Mouse (Mus musculus): ENCODE results near the gene Olfr1555-ps1. TPM values are rescaled to one million over a fixed set of nuclear protein-coding genes. Genes with fewer than 3 reads are reported as not detected.
"Not testable (repeated sequence)": the region's sequence is repeated elsewhere in the genome, so short reads cannot be mapped to it uniquely, and the experiment has no call there.

The Olfr1555-ps1 gene
- not detected in 2 replicates for polyA plus RNA-seq (2014; fragmentation: Nextera tagmentation; extraction: Ambion mirVana)

DNA sequence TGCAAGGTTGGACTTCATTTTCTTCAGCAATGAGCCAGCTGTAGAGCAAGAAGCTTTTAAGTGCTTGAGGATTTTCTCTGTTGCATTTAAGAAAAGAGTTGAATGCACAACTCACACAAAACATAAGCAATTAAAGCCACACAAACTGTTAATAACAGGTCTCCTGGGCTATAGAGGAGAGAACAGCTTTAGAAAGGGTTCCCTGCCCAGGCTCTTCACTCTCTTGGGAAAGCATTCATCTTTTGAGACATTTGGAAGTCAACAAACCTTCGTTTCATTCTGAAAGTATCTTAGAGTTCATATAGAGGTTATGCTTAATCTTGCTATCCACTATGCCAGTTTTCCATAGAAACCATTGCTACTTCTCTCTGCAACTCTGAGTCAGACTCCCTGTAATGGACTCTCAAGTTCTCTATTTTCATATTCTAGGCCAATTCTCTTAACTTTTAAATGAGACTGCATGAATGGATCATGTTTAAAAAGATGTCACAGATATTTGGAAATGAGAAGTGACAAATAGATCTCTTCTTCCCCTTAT, at the start of gene Olfr1555-ps1:
TSS of gene Olfr1555-ps1 (minus strand) at position 51 of the 538 bp plus-strand sequence.
- not testable (repeated sequence) for H3K27ac ChIP-seq (ENCODE audit: low read depth); H3K4me3 ChIP-seq (ENCODE audit: low read depth, low read length); H3K9me3 ChIP-seq (ENCODE audit: low read depth, low read length); DNase-seq; H3K4me1 ChIP-seq (ENCODE audit: insufficient read depth); H3K36me3 ChIP-seq (ENCODE audit: insufficient read depth); H3K27me3 ChIP-seq (ENCODE audit: insufficient read depth, low read length); ATAC-seq (ENCODE audit: insufficient read depth); H3K9ac ChIP-seq; H3K4me2 ChIP-seq
- WGBS, result 7% methylated on average over 1 of the region's 1 CpGs

DNA sequence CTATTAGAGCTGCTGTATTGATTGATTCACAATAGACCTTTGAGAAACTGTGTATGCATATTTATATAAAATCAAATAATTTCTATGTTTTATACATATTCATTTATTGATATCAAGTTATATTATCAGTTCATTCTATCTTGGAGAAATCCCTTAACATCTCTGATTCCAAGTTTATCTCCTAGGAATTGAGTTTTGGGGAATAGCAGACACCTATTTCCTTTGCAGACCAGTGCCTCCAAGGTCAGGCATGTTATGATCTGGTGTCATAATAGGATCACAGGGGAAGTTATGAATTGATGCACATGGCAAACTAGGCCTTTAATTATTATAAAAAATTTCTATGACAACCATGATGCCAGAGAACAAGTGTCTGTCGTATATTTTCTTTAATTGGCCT, 30.4 kb upstream of the Olfr1555-ps1 start, which contains the start of gene Olfr1431:
TSS of gene Olfr1431 (plus strand) at position 301 of the 400 bp plus-strand sequence.
- no peak within 1 kb of the TSS for H3K9ac ChIP-seq
- H3K9me3 ChIP-seq (ENCODE audit: low read depth, low read length), result no peaks in the 10 kb centered on the region
- DNase-seq (no peak), ATAC-seq (ENCODE audit: insufficient read depth) (no peak)
- no peaks in the 10 kb centered on the region for H3K27me3 ChIP-seq (ENCODE audit: insufficient read depth, low read length)
- H3K4me1 ChIP-seq (ENCODE audit: insufficient read depth), result no peaks in the 10 kb centered on the region
- no peak within 1 kb of the TSS for H3K27ac ChIP-seq (ENCODE audit: low read depth)
- no peak within 1 kb of the TSS for H3K4me3 ChIP-seq (ENCODE audit: low read depth, low read length)
- H3K36me3 ChIP-seq (ENCODE audit: insufficient read depth), result no peaks in the 10 kb centered on the region
- WGBS, result 62% methylated on average over 1 of the region's 1 CpGs
- TF ChIP-seq CTCF (IDR thresholded peaks at IDR 0.05; ENCODE audit: low read depth), result no peak
- H3K4me2 ChIP-seq, result no peak within 1 kb of the TSS

DNA sequence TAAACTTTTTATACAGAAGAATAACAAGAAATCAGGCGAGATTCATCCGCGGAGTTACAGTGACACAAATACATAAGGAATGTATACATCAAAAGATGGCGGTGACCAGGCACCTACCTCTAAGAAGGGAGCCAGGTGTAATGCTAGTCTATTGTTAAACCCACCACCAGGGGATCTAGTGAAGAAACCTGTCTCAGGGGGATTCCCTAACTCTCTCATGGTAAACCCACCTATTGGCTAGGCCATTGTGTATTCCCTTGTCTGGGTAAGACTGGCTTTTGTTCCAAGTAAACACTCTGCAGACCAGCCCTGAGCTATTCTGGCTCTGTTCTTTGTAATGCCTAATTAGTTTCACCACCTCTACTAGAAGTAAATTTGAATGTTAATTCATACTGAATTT, 29.2 kb upstream of the Olfr1555-ps1 start:
- ATAC-seq (ENCODE audit: insufficient read depth); H3K4me1 ChIP-seq (ENCODE audit: insufficient read depth); H3K27ac ChIP-seq (ENCODE audit: low read depth); H3K27me3 ChIP-seq (ENCODE audit: insufficient read depth, low read length); H3K4me3 ChIP-seq (ENCODE audit: low read depth, low read length); DNase-seq; H3K36me3 ChIP-seq (ENCODE audit: insufficient read depth); H3K9me3 ChIP-seq (ENCODE audit: low read depth, low read length); H3K4me2 ChIP-seq; H3K9ac ChIP-seq: not testable (repeated sequence)
- WGBS, result 84% methylated on average over 4 of the region's 4 CpGs

- not testable (repeated sequence) for H3K9me3 ChIP-seq (ENCODE audit: low read depth, low read length); H3K27ac ChIP-seq (ENCODE audit: low read depth); DNase-seq; ATAC-seq (ENCODE audit: insufficient read depth); H3K27me3 ChIP-seq (ENCODE audit: insufficient read depth, low read length); H3K4me1 ChIP-seq (ENCODE audit: insufficient read depth); H3K4me2 ChIP-seq; H3K36me3 ChIP-seq (ENCODE audit: insufficient read depth); H3K9ac ChIP-seq; H3K4me3 ChIP-seq (ENCODE audit: low read depth, low read length)
- 73% methylated on average over 5 of the region's 5 CpGs for WGBS
These were observed 5.5 kb upstream of the Olfr1555-ps1 start for GRCm38 (mm10) chr19:12175431-12175830.

DNA sequence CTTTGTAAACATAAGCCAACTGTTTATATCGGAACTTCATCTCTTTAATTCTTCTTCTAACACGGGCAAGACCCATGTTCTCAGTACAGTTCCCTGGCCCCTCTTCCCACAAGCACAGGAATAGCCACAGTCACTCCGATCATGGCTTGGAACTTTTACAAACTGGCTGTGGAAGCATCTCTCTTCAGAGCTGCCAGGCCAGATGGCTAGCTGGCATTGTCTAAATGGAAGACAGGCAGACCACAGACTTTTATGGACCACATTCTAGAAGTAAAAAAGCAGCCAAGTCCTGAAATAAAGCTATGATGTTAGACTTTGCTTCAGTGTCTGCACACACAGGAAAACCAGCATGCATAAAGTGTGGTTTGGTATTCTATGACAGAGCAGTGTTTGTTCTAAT, 24.5 kb downstream of the Olfr1555-ps1 start:
- H3K9ac ChIP-seq, result no peak overlapping the region
- no peak for DNase-seq
- WGBS, result 83% methylated on average over 3 of the region's 3 CpGs
- H3K36me3 ChIP-seq (ENCODE audit: insufficient read depth), result no peaks in the 10 kb centered on the region
- H3K27ac ChIP-seq (ENCODE audit: low read depth), result no peak overlapping the region
- ATAC-seq (ENCODE audit: insufficient read depth), result no peak
- no peak overlapping the region for H3K4me2 ChIP-seq
- no peaks in the 10 kb centered on the region for H3K4me1 ChIP-seq (ENCODE audit: insufficient read depth)
- TF ChIP-seq CTCF (IDR thresholded peaks at IDR 0.05; ENCODE audit: low read depth), result no peak
- H3K27me3 ChIP-seq (ENCODE audit: insufficient read depth, low read length), result no peaks in the 10 kb centered on the region
- no peak overlapping the region for H3K4me3 ChIP-seq (ENCODE audit: low read depth, low read length)
- H3K9me3 ChIP-seq (ENCODE audit: low read depth, low read length), result no peaks in the 10 kb centered on the region

- H3K4me3 ChIP-seq (ENCODE audit: low read depth, low read length), result no peak overlapping the region
- no peak for DNase-seq
- H3K9ac ChIP-seq, result no peak overlapping the region
- ATAC-seq (ENCODE audit: insufficient read depth), result no peak
- no peaks in the 10 kb centered on the region for H3K27me3 ChIP-seq (ENCODE audit: insufficient read depth, low read length)
- H3K9me3 ChIP-seq (ENCODE audit: low read depth, low read length), result no peaks in the 10 kb centered on the region
- TF ChIP-seq CTCF (IDR thresholded peaks at IDR 0.05; ENCODE audit: low read depth), result no peak
- no peak overlapping the region for H3K27ac ChIP-seq (ENCODE audit: low read depth)
- H3K36me3 ChIP-seq (ENCODE audit: insufficient read depth), result no peaks in the 10 kb centered on the region
- H3K4me1 ChIP-seq (ENCODE audit: insufficient read depth), result no peaks in the 10 kb centered on the region
- 87% methylated on average over 1 of the region's 1 CpGs for WGBS
- no peak overlapping the region for H3K4me2 ChIP-seq
These were observed 26.6 kb downstream of the Olfr1555-ps1 start for GRCm38 (mm10) chr19:12143356-12143755.

DNA sequence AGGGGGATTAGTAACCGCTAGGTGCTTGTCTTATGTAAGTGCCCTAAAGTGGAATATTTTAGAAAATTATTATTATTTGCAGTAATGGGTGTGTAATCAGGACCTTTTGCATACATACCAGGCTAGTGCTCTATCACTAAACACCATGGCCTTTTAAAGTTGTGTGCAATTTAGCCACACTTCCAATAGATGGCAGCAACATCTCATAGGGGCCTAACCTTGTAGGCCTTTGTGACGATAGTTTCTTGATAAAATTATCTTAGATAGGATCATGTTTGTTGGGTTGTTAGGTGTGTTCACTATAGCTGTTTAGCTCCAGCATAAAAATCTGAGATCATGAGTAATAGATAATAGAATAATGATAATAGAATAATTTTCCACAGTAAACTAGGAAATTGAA, 35.6 kb downstream of the Olfr1555-ps1 start:
- H3K4me3 ChIP-seq (ENCODE audit: low read depth, low read length), result no peak overlapping the region
- peak; percentile 68 for DNase-seq
- no peaks in the 10 kb centered on the region for H3K4me1 ChIP-seq (ENCODE audit: insufficient read depth)
- H3K27ac ChIP-seq (ENCODE audit: low read depth), result no peak overlapping the region
- no peak overlapping the region for H3K9ac ChIP-seq
- no peak for ATAC-seq (ENCODE audit: insufficient read depth)
- H3K27me3 ChIP-seq (ENCODE audit: insufficient read depth, low read length), result no peaks in the 10 kb centered on the region
- peak; percentile 67 for TF ChIP-seq CTCF (IDR thresholded peaks at IDR 0.05; ENCODE audit: low read depth)
- no peaks in the 10 kb centered on the region for H3K36me3 ChIP-seq (ENCODE audit: insufficient read depth)
- no peaks in the 10 kb centered on the region for H3K9me3 ChIP-seq (ENCODE audit: low read depth, low read length)
- H3K4me2 ChIP-seq, result no peak overlapping the region
- 26% methylated on average over 2 of the region's 2 CpGs for WGBS

DNA sequence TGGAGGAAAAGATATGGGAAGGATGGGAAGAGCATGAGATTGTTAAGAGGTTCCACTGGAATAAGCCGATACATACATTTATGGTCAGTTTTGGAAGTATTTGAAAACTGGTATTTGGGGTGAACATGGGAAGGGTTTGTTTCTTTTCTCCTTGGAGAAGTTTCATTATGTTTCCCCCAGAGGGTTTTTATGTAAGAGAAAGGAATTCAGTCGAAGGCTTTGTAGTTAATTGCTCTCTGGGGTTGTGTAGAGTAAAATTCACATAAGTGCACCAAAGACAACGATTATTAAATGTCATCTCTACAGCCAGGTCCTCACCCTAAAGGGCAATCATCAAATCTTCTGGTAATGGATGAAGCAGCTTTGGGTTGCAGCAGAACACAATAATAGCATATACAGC, 46.8 kb downstream of the Olfr1555-ps1 start, which contains the start of gene Olfr76:
TSS of gene Olfr76 (minus strand) at position 101 of the 400 bp plus-strand sequence.
- Histone ChIP-seq H3K4me2 (no peak within 1 kb of the TSS), H3K9me3 (ENCODE audit: low read depth, low read length) (no peaks in the 10 kb centered on the region), H3K9ac (no peak within 1 kb of the TSS), H3K4me1 (ENCODE audit: insufficient read depth) (no peaks in the 10 kb centered on the region), H3K27me3 (ENCODE audit: insufficient read depth, low read length) (no peaks in the 10 kb centered on the region), H3K36me3 (ENCODE audit: insufficient read depth) (no peaks in the 10 kb centered on the region), H3K4me3 (ENCODE audit: low read depth, low read length) (no peak within 1 kb of the TSS), H3K27ac (ENCODE audit: low read depth) (no peak within 1 kb of the TSS)
- no peak for TF ChIP-seq CTCF (IDR thresholded peaks at IDR 0.05; ENCODE audit: low read depth)
- ATAC-seq (ENCODE audit: insufficient read depth) (no peak), DNase-seq (no peak)
- WGBS, result 69% methylated on average over 3 of the region's 3 CpGs

Measured in lung, embryonic 14.5 days (tissue).